Mouse (Mus musculus): Measurements from ENCODE around the gene Iqub. TPM values are rescaled to one million over a fixed set of nuclear protein-coding genes. Genes with fewer than 3 reads are reported as not detected.

Gene Iqub
- total RNA-seq, 2 experiments from 2014 or later, result 0.15 to 0.22 TPM

DNA sequence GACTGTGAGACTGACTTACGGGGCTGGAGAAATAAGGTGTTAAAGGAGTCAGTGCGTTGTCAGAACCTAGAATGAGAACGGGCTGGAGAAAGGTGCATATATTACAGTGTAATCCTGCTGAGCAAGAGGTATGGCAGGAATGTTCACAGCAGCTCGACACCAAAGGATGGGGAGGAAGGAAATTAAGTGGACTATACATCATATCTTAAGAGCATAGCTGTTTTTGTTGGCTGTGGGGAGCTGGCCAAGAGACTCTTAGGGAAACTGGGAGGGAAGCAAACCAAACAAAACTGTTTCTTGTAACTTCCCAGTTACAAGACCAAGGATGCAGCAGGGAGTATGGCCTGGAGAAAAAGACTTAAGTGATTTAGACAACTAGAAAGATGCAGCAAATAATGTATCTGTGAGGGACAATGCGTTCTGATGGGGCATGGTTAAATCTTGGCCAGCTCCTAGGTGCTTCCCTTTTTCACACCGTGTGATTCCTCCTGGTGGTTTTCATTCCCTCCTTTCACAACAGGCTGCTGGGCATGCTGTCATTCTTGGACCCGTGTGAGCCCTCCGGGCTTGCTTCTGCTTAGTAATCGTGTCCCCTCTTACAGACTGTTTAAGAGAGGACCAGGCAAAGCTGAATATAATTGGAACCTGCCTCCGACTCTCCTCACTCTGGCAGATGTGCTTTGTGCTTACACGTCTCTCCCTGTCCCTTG lies 16.0 kb upstream of the Iqub start:
- no peak for TF ChIP-seq CTCF (IDR thresholded peaks at IDR 0.05)
- intact Hi-C loops (cut with DNase I), result loop anchor here (1.0 to 5.0 kb wide), 4 partner anchors 36 to 191 kb away; no protein-coding TSS in a partner anchor
- peak overlapping the region; percentile 82 for H3K27ac ChIP-seq
- DNase-seq, result peak; percentile 45
- peak overlapping the region; percentile 50 for H3K4me3 ChIP-seq

DNA sequence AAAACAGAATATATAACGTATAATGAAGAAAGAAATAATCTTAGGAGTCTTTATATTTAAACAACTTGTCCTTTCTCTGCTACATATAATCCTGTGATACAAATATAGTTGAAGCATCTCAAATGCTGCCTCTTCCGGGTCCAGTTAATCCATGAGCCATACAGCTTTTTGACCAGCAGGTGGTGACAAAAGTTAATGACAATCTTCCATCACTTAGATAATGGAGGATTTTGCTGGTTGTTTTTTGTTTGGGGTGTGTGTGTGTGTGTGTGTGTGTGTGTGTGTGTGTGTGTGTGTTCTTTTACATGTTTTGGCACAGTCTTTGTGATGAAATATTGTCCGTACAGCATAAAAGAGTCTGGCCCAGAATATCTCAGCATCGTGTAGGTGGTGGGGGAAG lies 15.3 kb upstream of the Iqub start:
- H3K27ac ChIP-seq, result peak overlapping the region; percentile 82
- intact Hi-C loops (cut with DNase I), result loop anchor here (1.0 to 5.0 kb wide), 4 partner anchors 37 to 192 kb away; no protein-coding TSS in a partner anchor
- DNase-seq, result peak; percentile 34
- TF ChIP-seq CTCF (IDR thresholded peaks at IDR 0.05), result peak; percentile 74
- peak overlapping the region; percentile 50 for H3K4me3 ChIP-seq

DNA sequence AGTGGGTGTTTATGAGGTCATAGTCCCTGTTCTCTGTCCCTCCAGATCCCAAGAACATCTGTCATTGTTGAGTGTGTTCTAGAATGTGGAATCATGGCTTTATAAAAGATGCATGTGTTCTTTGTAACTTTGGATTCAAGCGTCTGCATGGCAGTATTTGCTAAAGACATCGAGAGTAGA lies 13.1 kb upstream of the Iqub start, which contains the start of gene Asb15:
TSS of gene Asb15 (plus strand) at position 81 of the 180 bp plus-strand sequence.
- Histone ChIP-seq H3K27ac (peak within 1 kb of the TSS; percentile 94), H3K4me3 (peak within 1 kb of the TSS; percentile 81)
- no peak for TF ChIP-seq CTCF (IDR thresholded peaks at IDR 0.05)
- DNase-seq, result no peak
- intact Hi-C loops (cut with DNase I), result no loop called here

DNA sequence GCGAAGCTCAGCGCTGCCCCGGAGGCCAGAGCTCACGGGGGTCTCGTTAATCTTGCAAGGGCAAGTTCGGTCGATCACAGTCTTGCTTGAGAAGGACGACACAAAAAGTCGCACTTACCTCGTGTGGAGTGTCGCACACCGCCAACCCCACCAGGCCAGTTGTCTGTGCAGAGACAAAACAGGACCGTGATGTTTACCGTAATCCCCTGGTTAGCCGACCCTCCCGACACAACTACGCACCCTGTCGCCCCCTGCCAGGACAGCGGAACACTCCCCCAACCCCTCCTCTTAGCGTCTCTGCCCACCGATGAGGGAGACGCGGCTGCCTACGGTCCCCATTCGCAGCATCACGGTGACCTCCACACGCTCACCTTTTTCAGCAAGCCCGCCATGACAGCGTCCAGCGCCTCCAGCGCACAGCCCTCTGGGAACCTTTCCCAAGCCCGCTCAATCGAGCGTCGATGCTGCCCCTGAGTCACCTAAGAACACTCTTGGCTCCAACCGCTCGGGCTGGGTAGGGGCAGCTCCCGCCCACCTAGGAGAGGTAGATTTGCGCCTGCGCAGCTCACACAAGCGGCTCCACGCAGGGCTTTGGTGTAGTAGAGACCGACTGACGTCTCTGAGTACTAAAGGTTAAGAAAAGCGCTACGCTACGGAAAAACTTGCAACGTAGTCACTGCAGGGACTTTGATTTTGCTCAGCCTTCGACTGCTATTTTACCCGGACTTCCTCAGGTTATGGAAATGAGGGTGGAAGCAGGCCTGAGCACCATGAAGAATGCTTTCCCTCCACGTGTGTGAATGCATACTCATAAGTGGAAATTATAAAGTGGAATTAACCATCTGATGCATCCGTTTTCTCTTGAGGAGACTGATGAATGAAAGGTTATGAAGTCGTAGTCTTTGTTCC lies 12.5 kb upstream of the Iqub start, which contains the start of gene Ndufa5:
TSS of gene Ndufa5 (minus strand) at position 859 of the 909 bp plus-strand sequence.
- peak; percentile 96 for DNase-seq
- Histone ChIP-seq H3K27ac (peak within 1 kb of the TSS; percentile 94), H3K4me3 (peak within 1 kb of the TSS; percentile 81)
- TF ChIP-seq CTCF (IDR thresholded peaks at IDR 0.05), result no peak
- intact Hi-C loops (cut with DNase I), result loop anchor here (2.0 kb wide), 1 partner anchor 135 kb away; no protein-coding TSS in a partner anchor

DNA sequence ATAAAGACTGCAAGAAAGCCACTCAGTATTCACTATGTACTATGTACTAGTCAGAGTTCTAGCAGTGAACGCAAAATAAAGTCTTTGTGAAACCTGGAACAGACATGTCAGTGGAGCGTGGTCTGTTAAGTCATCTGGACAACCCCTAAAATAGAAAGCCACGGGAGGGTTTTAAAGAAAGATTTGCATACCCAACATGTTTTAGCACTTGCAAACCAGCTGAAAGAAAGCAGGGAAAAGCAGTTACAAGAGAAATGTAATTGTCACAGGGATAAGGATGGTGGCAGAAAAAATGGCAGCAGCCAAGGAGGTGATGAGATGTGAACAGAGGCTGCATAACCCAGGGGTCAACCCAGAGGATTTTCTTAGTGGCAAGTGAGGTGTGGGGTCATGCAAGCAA lies 10.8 kb upstream of the Iqub start:
- no peak for DNase-seq
- intact Hi-C loops (cut with DNase I), result loop anchor here (2.0 kb wide), 1 partner anchor 137 kb away; no protein-coding TSS in a partner anchor
- TF ChIP-seq CTCF (IDR thresholded peaks at IDR 0.05), result no peak

DNA sequence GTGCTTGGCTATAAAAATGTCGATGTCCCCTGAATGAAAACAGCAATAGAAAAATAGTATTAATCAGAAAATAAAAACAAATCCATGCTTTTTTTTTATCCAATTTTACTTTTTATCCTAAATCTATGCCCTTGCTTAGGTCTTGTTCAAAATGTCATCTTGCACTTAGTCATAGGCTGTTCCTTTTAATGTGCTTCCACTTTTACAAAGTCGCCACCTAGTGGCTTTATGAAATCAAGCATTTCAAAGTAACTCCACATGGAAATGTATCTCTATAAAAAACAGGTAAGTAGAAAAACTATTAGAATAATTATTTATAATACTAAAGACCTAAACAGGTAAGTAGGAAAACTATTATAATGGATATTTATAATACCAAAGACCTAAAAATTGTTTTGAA lies 1.3 kb upstream of the Iqub start:
- peak; percentile 73 for TF ChIP-seq CTCF (IDR thresholded peaks at IDR 0.05)
- DNase-seq, result no peak
- intact Hi-C loops (cut with DNase I), result no loop called here
- no peak overlapping the region for H3K27ac ChIP-seq
- H3K4me3 ChIP-seq, result no peak overlapping the region

More for the DNA sequence above, 10.8 kb upstream of the Iqub start:
- Histone ChIP-seq H3K4me3 (peak overlapping the region; percentile 81), H3K27ac (no peak overlapping the region)

DNA sequence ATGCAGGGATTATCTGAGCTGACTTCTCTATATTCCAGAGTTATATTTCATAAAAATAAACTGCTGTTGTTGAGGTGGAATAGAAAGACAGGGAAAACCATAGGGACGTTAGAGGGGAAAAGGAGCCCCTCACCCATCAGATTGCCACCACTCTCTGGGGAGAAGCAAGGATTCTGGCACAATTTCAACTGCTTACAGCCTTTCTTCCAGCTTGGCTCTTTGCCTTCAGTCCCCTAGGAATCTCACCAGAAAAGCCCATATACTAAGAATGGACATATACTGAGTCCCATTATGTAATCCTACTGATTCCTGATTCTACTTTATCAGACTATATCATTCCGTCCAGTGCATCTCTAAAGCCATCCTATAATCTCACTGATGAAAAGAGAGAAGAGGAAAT lies 10.7 kb downstream of the Iqub start:
- intact Hi-C loops (cut with DNase I), result no loop called here
- no peak for DNase-seq
- no peak overlapping the region for H3K4me3 ChIP-seq
- no peak overlapping the region for H3K27ac ChIP-seq
- TF ChIP-seq CTCF (IDR thresholded peaks at IDR 0.05), result no peak

DNA sequence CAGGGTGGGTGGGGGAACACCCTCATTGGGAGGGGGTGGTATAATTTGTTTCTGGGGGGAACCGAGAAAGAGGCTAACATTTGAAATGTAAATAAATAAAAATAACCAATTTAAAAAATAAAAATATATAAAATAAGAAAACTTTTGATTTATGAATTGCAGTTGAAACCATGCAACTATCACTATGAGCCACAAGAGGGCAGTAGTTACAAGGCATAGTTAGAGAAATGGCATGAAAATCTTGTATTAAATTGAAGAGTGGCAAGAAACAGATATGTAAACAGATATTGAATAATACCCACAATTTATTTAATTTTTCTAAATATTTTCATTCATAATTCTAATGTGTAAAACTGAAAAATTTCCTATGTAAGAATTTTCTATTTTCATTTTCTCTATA lies 24.5 kb downstream of the Iqub start:
- Histone ChIP-seq H3K4me3 (no peak overlapping the region), H3K27ac (no peak overlapping the region)
- peak; percentile 86 for TF ChIP-seq CTCF (IDR thresholded peaks at IDR 0.05)
- intact Hi-C loops (cut with DNase I), result loop anchor here (5.0 kb wide), 1 partner anchor 232 kb away; no protein-coding TSS in a partner anchor
- no peak for DNase-seq

DNA sequence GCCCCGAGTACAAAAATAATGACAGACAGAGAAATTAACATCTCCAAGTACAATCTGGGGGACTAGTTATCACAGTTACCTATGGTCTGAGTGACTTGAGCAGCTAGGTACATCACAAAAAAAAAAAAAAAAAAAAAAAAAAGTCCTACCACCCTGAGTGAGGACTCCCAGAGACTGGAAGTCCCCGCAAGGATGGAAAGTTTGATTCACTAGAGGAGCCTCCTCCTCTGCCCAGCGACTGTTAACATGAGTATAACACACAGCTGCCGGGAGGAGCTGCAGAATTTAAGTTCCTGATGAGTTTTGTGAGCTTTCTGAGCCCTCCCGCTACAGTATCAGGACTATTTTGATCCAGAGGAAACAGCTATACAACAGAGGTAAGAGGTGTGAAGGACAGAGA lies 28.3 kb downstream of the Iqub start:
- DNase-seq, result no peak
- Histone ChIP-seq H3K4me3 (no peak overlapping the region), H3K27ac (no peak overlapping the region)
- TF ChIP-seq CTCF (IDR thresholded peaks at IDR 0.05), result no peak
- intact Hi-C loops (cut with DNase I), result no loop called here

DNA sequence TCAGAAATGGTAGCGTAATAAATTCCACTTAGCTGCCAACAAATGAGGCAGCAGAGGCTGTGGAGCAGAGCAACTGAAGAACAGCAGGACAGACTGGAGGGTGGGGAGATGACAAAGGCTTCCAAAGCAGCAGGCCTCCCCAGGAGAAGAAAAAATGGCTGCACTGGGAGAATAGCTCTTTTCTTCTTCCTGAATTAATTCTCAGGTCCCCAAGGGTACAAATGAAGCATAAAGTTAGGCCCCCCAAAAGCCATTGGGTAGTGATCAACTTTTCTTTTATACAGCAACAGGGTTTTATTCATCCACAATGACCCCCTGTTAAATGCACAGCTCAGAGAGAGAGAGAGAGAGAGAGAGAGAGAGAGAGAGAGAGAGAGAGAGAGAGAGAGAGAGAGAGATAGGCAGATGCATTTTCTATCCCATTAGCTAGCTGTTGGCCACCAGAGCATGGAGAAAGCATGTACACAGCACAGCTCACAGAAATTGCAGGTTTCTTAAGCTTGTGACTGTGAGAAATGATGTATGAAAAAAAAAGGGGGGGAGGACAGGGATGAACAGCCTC lies 44.2 kb downstream of the Iqub start:
- intact Hi-C loops (cut with DNase I), result no loop called here
- TF ChIP-seq CTCF (IDR thresholded peaks at IDR 0.05), result no peak
- H3K4me3 ChIP-seq, result no peak overlapping the region
- no peak for DNase-seq
- no peak overlapping the region for H3K27ac ChIP-seq

DNA sequence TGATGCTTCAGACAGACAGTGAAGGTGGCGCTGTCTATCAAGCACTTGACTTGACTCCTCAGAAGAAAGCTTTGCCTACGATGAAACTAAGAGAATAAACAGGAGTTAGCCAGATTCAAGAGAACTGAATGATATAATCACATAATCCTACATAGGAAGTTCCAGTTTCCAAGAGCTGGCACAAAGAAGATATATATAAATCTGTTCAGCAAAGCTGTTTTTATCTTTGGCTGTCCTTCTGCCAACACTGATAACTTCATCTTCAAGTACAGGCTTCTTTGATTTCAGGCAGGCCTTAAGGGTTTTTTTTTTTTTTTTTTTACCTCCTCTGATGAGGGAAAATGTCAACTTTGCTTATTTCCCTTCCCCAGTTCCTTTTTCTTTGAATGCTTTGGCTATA lies 44.7 kb downstream of the Iqub start:
- Histone ChIP-seq H3K4me3 (no peak overlapping the region), H3K27ac (no peak overlapping the region)
- intact Hi-C loops (cut with DNase I), result no loop called here
- DNase-seq, result no peak
- no peak for TF ChIP-seq CTCF (IDR thresholded peaks at IDR 0.05)

DNA sequence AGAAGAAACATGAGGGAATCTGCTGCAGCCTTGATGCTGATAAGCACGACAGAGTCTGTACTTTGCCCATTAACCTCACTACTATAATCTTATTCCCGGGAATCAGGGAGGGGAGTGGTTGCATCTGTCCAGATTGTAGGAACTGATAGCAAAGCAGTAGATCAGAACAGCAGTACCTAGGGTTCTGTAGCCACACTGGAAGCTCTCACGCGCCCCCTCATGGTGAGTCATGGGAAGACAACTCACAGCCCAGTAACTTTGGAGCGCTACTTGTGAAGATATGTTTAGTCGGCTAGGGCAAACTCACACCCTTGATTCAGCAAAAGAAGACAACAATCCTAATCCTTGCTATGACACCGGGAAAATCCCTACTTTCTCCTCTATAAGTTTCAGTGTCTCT lies 58.8 kb downstream of the Iqub start:
- H3K4me3 ChIP-seq, result no peak overlapping the region
- intact Hi-C loops (cut with DNase I), result no loop called here
- no peak overlapping the region for H3K27ac ChIP-seq
- peak; percentile 65 for TF ChIP-seq CTCF (IDR thresholded peaks at IDR 0.05)
- peak; percentile 23 for DNase-seq

Data from gastrocnemius, adult 2 months (tissue).